Mouse (Mus musculus) myocyte (in vitro differentiated cells): ENCODE measurements at regions not wholly inside any gene's neighbourhood (a gene's known extent, or its start where the extent isn't known, plus 50 kb on each side); places are given as distances from the start of the nearest gene placed in this dataset.

Source experiments
- H3K27me3 ChIP-seq: one replicate; pipeline ENCODE4 v1.6.1; 2011; ENCODE audit not compliant: control insufficient read depth, insufficient read depth, insufficient read length
- H3K36me3 ChIP-seq: one replicate; pipeline ENCODE4 v1.6.1; 2011; ENCODE audit not compliant: control insufficient read depth, insufficient read depth
- H3K4me2 ChIP-seq: one replicate; pipeline ENCODE4 v1.6.1; 2011; ENCODE audit warnings: low read depth, control low read depth
- H3K4me3 ChIP-seq: one replicate; pipeline ENCODE4 v1.5.1; 2011; ENCODE audit warnings: mild to moderate bottlenecking, control low read depth, moderate library complexity
- H3K79me2 ChIP-seq: one replicate; pipeline ENCODE4 v1.6.1; 2011; ENCODE audit not compliant: control insufficient read depth, insufficient read depth
- H3ac ChIP-seq: one replicate; pipeline ENCODE4 v1.6.1; 2011; ENCODE audit not compliant: control insufficient read depth, insufficient read length
- CEBPB ChIP-seq: IDR thresholded peaks from 2 replicates; pipeline ENCODE4 v1.6.1; 2011; ENCODE audit warnings: mild to moderate bottlenecking, moderate library complexity; ENCODE audit not compliant: poor library complexity, insufficient read depth, severe bottlenecking
- E2F4 ChIP-seq: IDR thresholded peaks from one replicate; pipeline ENCODE4 v1.6.1; 2011; ENCODE audit warnings: mild to moderate bottlenecking, control low read depth, moderate library complexity; ENCODE audit not compliant: insufficient read depth
- MAX ChIP-seq: IDR thresholded peaks from one replicate; pipeline ENCODE4 v1.6.1; 2011; ENCODE audit warnings: low read depth, mild to moderate bottlenecking, control low read depth
- MYOD1 ChIP-seq, 3 experiments: IDR thresholded peaks; one replicate each; pipeline ENCODE4 v1.6.1; 2011; ENCODE audit warnings: control low read depth in 2 of 3, low read depth in 2 of 3, mild to moderate bottlenecking in 2 of 3, moderate library complexity in 1 of 3; ENCODE audit not compliant: insufficient read length in 2 of 3, control insufficient read depth in 1 of 3
- MYOG ChIP-seq, 3 experiments: IDR thresholded peaks; one replicate each; pipeline ENCODE4 v1.6.1; 2011; ENCODE audit warnings: control low read depth in 2 of 3, low read depth in 2 of 3, mild to moderate bottlenecking in 2 of 3; ENCODE audit not compliant: insufficient read length in 2 of 3, control insufficient read depth in 1 of 3, insufficient read depth in 1 of 3
- POLR2A ChIP-seq: IDR thresholded peaks from one replicate; pipeline ENCODE4 v1.6.1; 2011; ENCODE audit warnings: low read depth, mild to moderate bottlenecking, control low read depth, moderate library complexity; ENCODE audit not compliant: insufficient read length
- POLR2AphosphoS2 ChIP-seq: IDR thresholded peaks from one replicate; pipeline ENCODE4 v1.6.1; 2011; ENCODE audit warnings: low read depth, control low read depth; ENCODE audit not compliant: insufficient read length
- REST ChIP-seq: IDR thresholded peaks from one replicate; pipeline ENCODE4 v1.6.1; 2011; ENCODE audit warnings: mild to moderate bottlenecking, control low read depth, moderate library complexity; ENCODE audit not compliant: insufficient read depth, insufficient read length
- SRF ChIP-seq: IDR thresholded peaks from one replicate; pipeline ENCODE4 v1.6.1; 2011; ENCODE audit warnings: low read depth; ENCODE audit not compliant: control insufficient read depth, insufficient read length
- TCF12 ChIP-seq: IDR thresholded peaks from one replicate; pipeline ENCODE4 v1.6.1; 2011; ENCODE audit warnings: mild to moderate bottlenecking, control low read depth; ENCODE audit not compliant: poor library complexity, insufficient read depth, severe bottlenecking
- TCF3 ChIP-seq: IDR thresholded peaks from one replicate; pipeline ENCODE4 v1.6.1; 2011; ENCODE audit warnings: low read depth, control low read depth; ENCODE audit not compliant: insufficient read length
- USF1 ChIP-seq: IDR thresholded peaks from one replicate; pipeline ENCODE4 v1.6.1; 2011; ENCODE audit warnings: low read depth, mild to moderate bottlenecking, control low read depth, moderate library complexity

- Histone ChIP-seq H3K36me3 (no peaks in the 10 kb centered on the region), H3K79me2 (no peaks in the 10 kb centered on the region), H3K27me3 (no peaks in the 10 kb centered on the region), H3K4me2 (no peak overlapping the region), H3K4me3 (no peak overlapping the region), H3ac (no peak overlapping the region)
- no peak for TF ChIP-seq SRF
- TF ChIP-seq MYOG (IDR thresholded peaks at IDR 0.05; ENCODE audit: control insufficient read depth in 1 of 3, insufficient read depth in 1 of 3, insufficient read length in 2 of 3, low read depth in 2 of 3), result no peak
- no peak for TF ChIP-seq MYOD1 (IDR thresholded peaks at IDR 0.05; ENCODE audit: control insufficient read depth in 1 of 3, insufficient read length in 2 of 3, low read depth in 2 of 3)
- no peak for TF ChIP-seq POLR2A
- no peak for TF ChIP-seq TCF12
- TF ChIP-seq USF1, result no peak
- no peak for TF ChIP-seq REST
- TF ChIP-seq POLR2AphosphoS2, result no peak
- TF ChIP-seq CEBPB, result no peak
- no peak for TF ChIP-seq E2F4
- no peak for TF ChIP-seq MAX
- no peak for TF ChIP-seq TCF3
Observed at GRCm38 (mm10) chr12:52439241-52439640, 64.5 kb upstream of the Arhgap5 start.

GRCm38 (mm10) chr12:52440868-52441365, 62.9 kb upstream of the Arhgap5 start:
- Histone ChIP-seq H3K79me2 (no peaks in the 10 kb centered on the region), H3K36me3 (no peaks in the 10 kb centered on the region), H3K4me2 (no peak overlapping the region), H3K4me3 (no peak overlapping the region), H3ac (no peak overlapping the region), H3K27me3 (no peaks in the 10 kb centered on the region)
- TF ChIP-seq E2F4 (no peak), POLR2AphosphoS2 (no peak), MYOG (IDR thresholded peaks at IDR 0.05; ENCODE audit: control insufficient read depth in 1 of 3, insufficient read depth in 1 of 3, insufficient read length in 2 of 3, low read depth in 2 of 3) (no peak), USF1 (no peak), TCF12 (no peak), POLR2A (no peak), MAX (no peak), TCF3 (no peak)

GRCm38 (mm10) chr12:52442337-52442736, 61.4 kb upstream of the Arhgap5 start:
- TF ChIP-seq MAX (no peak), POLR2AphosphoS2 (no peak), TCF12 (no peak), POLR2A (no peak), TCF3 (no peak), MYOG (IDR thresholded peaks at IDR 0.05; ENCODE audit: control insufficient read depth in 1 of 3, insufficient read depth in 1 of 3, insufficient read length in 2 of 3, low read depth in 2 of 3) (no peak), CEBPB (no peak), SRF (no peak), MYOD1 (IDR thresholded peaks at IDR 0.05; ENCODE audit: control insufficient read depth in 1 of 3, insufficient read length in 2 of 3, low read depth in 2 of 3) (no peak), REST (no peak), USF1 (no peak), E2F4 (no peak)
- no peak overlapping the region for H3ac ChIP-seq
- no peaks in the 10 kb centered on the region for H3K36me3 ChIP-seq
- H3K4me2 ChIP-seq, result no peak overlapping the region
- H3K4me3 ChIP-seq, result no peak overlapping the region
- H3K27me3 ChIP-seq, result no peaks in the 10 kb centered on the region
- no peaks in the 10 kb centered on the region for H3K79me2 ChIP-seq

- no peaks in the 10 kb centered on the region for H3K27me3 ChIP-seq
- no peak overlapping the region for H3K4me2 ChIP-seq
- no peak overlapping the region for H3ac ChIP-seq
- no peak overlapping the region for H3K4me3 ChIP-seq
- no peaks in the 10 kb centered on the region for H3K79me2 ChIP-seq
- H3K36me3 ChIP-seq, result no peaks in the 10 kb centered on the region
- TF ChIP-seq TCF3, result no peak
- no peak for TF ChIP-seq POLR2AphosphoS2
- TF ChIP-seq POLR2A, result no peak
- no peak for TF ChIP-seq CEBPB
- TF ChIP-seq REST, result no peak
- TF ChIP-seq MYOD1 (IDR thresholded peaks at IDR 0.05; ENCODE audit: control insufficient read depth in 1 of 3, insufficient read length in 2 of 3, low read depth in 2 of 3), result no peak
- TF ChIP-seq TCF12, result no peak
- TF ChIP-seq E2F4, result no peak
- TF ChIP-seq MYOG (IDR thresholded peaks at IDR 0.05; ENCODE audit: control insufficient read depth in 1 of 3, insufficient read depth in 1 of 3, insufficient read length in 2 of 3, low read depth in 2 of 3), result no peak
- TF ChIP-seq SRF, result no peak
- TF ChIP-seq USF1, result no peak
- TF ChIP-seq MAX, result no peak
Observed at GRCm38 (mm10) chr12:52445731-52446130, 58.0 kb upstream of the Arhgap5 start.
